Mouse (Mus musculus): ENCODE measurements around the gene Rps27l. TPM values are rescaled to one million over a fixed set of nuclear protein-coding genes. Genes with fewer than 3 reads are reported as not detected.
"Not testable (repeated sequence)": the region's sequence is repeated elsewhere in the genome, so short reads cannot be mapped to it uniquely, and the experiment has no call there.

Gene Rps27l
- polyA plus RNA-seq (2017; shearing (Covaris generic)): 100 to 1,000 TPM; 155 to 182 TPM

DNA sequence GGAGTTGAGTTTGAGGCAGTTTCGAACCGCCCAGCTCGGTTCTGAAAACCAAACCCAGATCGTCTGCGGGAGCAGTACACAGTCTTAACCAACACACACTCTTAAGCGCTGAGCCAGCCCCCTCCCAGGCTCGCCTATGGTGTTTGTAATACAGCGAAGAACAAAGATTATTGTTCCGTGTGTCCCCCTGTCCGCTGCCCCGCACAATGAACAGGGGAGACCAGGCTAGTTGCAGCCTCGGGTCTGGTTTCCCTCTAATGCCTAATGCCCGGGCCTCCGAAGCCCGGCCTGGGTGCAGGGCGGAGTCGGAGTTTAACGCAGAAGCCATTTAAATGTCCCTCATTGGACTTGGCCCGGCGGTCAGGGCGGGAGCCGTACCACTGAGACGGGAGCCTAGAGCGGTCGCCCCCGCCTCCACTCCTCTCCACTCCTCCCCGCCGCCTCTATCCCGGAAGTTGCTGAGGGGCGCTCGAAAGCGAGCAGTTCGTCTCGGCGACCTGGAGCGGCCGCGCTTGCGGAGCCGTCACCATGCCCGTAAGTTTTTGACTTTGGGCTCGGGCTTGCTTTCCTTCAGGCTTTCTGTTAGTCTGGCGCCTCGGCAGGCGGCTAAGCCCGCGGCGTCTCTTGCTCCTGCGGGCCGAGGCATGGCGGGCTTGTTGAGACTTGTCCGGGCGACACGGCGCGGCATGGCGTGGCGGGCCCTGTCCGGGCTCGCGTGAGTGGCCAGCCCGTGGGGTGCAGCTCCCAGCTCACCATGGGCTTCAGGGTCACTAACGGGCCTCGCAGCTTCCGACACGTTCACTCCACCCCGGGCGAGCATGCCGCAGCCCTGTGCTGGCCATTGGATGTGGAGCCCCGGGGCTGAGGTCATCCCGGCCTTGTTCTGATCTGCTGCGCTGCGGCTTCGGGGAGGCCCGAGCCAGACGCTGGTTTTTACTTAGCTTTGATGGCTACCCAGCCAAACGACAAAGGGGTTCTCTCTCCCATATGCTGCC, at the start of gene Rps27l:
TSS of gene Rps27l (plus strand) at position 440 of the 995 bp plus-strand sequence.
- peak; percentile 92 for ATAC-seq

DNA sequence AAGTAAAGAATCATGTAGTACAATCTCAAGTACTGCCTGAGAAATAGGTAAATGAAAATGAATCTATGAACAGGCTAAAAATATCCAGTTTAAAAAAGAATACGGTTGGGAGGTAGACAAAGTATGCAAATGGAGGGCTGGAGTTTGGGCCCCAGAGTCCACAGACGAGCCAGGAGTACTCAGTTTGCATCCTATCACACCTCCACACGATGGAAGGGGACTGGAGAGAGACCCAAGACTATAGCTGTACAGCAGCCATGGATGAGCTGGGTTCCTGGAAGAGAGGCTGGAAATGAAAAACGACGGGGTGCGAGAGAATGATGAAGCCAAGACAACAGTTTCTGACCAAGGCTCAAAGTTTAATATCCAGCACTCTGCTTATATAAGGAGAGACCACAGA, 48.9 kb upstream of the Rps27l start:
- ATAC-seq: no peak

- peak; percentile 72 for ATAC-seq
These were observed 48.0 kb upstream of the Rps27l start for GRCm38 (mm10) chr9:66897851-66898250.

DNA sequence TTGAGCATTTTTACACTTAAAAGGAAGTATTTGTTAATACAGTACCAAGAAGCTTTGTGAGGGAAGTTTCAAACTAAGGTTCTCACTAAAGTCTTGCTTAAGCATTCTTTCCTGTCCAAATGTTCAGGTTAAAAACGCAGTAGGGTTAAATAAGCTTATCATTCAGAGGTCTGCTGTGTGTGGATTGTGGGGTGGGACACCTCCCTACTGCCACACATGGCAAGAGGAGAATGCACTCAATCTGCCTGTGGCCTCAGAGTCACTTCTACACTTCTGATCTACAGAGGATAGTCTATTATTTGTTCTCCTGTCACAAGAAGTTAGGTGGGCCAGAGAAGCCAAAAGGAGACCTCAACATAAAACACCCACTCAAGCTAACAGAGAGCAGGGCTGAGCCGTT, 46.8 kb upstream of the Rps27l start:
- ATAC-seq: no peak

DNA sequence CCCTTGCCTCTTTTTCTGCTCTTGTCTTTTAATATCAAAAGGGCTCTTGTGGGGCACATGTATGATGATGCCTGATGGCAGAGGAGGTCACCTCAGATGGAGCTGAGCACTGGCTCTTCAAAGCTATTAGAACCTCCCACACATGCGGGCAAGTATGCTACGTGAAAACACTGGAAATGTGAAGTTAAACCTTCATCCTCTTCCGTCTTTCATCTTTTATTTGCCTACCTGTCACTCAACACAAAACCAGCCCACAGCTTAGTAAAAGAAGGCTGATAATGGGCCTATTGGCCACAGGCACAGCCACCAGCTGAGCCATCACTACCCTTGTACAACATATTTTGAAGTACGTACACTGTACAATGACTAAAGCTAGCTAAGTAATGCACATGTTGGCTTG, 46.4 kb upstream of the Rps27l start:
- peak; percentile 51 for ATAC-seq

DNA sequence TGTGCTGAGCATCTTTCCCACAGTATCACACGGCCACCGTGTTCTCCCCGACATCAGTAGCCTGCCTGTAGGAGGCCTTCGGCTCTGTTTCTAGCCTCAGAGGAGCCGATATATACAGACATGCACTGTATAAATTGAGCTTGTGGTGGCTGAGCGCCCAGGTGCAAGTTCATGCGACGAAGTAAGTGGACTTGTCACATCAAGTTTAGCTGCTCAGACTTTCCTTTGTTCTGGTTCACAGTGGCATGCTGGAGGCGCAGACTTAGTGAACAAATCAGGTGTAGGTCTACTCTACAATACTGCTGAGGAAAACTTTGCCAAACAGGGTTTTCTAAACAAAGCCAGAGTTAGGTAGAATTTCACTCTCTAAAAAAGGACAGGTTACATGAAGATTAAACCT, 39.9 kb upstream of the Rps27l start:
- no peak for ATAC-seq

- no peak for ATAC-seq
These were observed 38.8 kb upstream of the Rps27l start for GRCm38 (mm10) chr9:66907126-66907525.

- ATAC-seq: no peak
These were observed 38.0 kb upstream of the Rps27l start for GRCm38 (mm10) chr9:66907746-66908397.

GRCm38 (mm10) chr9:66909922-66910321, 36.0 kb upstream of the Rps27l start:
- ATAC-seq: no peak

DNA sequence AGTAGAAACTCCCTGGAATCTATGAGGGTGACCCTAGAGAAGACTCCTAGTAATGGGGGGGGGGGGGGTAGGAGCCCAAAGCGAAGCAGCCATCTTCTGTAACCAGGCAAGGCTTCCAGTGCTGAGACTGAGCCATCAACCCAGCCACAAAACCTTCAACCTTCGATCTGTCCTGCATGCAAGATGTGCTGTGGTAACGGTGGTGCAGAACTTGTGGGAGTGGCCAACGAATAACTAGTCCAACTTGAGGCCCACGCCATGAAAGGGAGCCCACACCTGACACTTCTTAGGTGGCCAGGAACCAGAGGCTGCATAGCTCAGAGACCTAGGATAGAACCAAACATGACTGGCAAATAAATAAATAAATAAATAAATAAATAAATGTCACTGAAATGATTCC, 35.2 kb upstream of the Rps27l start:
- no peak for ATAC-seq

GRCm38 (mm10) chr9:66912304-66912703, 33.6 kb upstream of the Rps27l start:
- ATAC-seq: no peak

GRCm38 (mm10) chr9:66913254-66913934, 32.5 kb upstream of the Rps27l start:
- ATAC-seq: not testable (repeated sequence)

DNA sequence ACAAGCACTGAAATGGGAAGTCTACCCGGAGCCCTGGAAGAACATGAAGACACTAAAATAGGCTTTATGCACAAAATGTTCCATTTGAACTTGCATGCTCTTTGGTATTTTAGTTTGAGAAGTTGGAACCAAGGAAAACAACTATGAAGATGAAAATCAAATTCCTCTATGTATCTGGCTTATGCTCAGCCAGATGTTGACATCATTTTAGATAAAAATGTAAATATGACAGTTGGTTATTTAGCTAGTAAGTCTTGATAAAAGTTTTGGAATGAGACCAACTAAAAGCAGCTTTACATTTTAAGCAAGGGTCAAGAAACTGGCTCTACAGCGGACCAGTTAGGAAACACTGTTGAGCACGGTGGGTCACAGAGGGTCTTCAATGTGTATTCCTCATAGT, 31.3 kb upstream of the Rps27l start:
- no peak for ATAC-seq

GRCm38 (mm10) chr9:66915401-66915800, 30.5 kb upstream of the Rps27l start:
- peak; percentile 28 for ATAC-seq

- ATAC-seq: peak; percentile 65
These were observed 29.8 kb upstream of the Rps27l start for GRCm38 (mm10) chr9:66915869-66916785.

- ATAC-seq: no peak
These were observed 28.5 kb upstream of the Rps27l start for GRCm38 (mm10) chr9:66917216-66917891.

- no peak for ATAC-seq
These were observed 28.0 kb upstream of the Rps27l start for GRCm38 (mm10) chr9:66917892-66918255.

DNA sequence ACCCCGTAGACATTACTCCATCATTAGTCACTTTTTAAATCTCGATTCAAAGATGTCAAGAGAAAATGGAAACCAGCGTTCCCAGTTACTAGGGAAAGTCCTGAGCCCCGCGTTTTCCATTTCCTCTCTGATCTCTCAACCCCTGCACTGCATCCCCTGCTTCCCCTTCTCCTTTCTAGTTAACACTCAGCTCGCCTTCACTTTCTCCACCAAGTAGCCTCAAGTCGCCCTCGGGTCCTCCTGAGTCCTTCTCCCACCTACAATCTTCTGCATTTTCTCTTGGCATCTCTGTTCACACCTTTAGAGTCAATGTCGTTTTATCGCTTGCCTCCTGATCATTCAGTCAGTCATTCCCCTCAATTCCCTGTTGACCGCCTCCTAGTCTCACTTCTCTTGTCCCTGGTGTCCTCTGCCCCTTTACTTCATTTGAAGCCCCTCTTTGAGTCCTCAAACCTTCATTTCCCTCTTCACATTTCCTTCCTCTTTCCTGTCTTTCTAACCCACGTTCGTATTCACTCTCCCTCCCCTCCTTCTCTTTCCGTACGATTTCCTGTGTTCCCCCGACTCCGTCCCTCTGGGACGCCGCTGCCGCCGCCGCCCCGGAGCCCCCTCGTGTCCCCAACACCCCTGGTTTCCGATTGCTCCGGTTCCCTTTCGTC, 27.1 kb upstream of the Rps27l start:
- ATAC-seq: no peak

DNA sequence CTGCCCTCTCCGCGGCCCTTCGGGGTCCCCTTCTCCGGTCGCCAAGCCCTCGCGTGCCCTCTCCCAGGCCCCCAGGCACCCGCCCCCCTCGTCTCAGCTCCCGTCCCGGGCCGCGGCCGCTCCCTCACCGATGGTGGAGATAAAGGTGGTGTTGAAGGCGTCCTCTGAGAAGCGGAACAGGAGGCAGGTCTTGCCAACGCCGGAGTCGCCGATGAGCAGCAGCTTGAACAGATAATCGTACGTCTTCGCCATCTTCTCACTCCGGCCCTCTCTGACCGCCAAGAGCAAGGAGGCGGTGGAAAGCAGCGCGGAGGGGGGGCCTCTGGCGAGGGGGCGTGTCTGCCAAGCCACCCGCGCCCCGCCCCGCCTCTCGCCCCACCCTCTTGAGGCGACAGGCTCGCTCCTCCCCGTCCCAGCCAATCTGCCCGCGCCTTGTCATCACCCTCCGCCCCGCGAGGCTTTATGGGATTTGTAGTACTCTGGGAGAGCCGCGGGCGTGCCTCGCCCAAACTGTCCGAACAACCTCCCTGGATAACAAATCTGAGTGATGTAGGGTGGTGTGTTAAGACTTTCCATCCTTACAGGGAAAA, 26.4 kb upstream of the Rps27l start, which contains the start of gene Rab8b:
TSS of gene Rab8b (minus strand) at position 306 of the 590 bp plus-strand sequence.
- peak; percentile 81 for ATAC-seq

DNA sequence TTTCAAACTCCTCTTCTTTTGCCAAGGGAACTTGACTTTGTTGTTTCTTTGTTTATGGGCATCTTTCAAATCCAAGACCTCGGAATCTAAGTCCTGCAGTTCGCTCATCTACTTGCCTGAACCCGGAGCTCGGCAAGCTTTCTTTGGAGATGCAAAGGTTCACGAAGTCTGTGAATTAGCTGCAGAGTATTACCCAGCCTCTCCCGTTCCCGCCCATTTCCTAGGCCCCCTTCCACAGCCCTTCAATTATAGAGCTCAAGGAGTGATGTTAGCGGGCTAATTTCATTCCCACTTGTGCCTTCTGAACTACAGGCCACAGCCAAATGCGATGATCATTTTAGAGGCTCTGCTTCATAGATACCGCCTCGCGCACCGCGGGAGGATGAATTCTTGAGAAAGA, 25.9 kb upstream of the Rps27l start:
- ATAC-seq: no peak

Measured in CD4-positive, CD25-positive, alpha-beta regulatory T cell, adult 4 months (primary cell).